ENCODE assay signal across 8 mouse cellular contexts in genomic region chr17:15375224-15375623, GRCm38 (mm10). TPM values are rescaled to one million over a fixed set of nuclear protein-coding genes. Genes with fewer than 3 reads are reported as not detected.
DNase-seq lines count a peak whose midpoint lies in the region; ATAC-seq and TF ChIP-seq lines count a peak whose summit lies in the region.

No protein-coding gene starts in this region.

- peak overlapping the region; percentile 99 for H3K4me2 ChIP-seq in limb, embryonic 15.5 days
- peak overlapping the region; percentile 98 for H3K4me2 ChIP-seq in stomach, embryonic 16.5 days (ENCODE audit: low read depth, low read length)

- H3K9ac ChIP-seq in limb, embryonic 15.5 days = peak overlapping the region; percentile 48
- peak overlapping the region; percentile 75 for H3K9ac ChIP-seq in stomach, embryonic 16.5 days (ENCODE audit: low read length)

- under 1% methylated on average over 18 of the region's 18 CpGs for WGBS in cerebellum, adult 2 months
- WGBS in limb, embryonic 15.5 days = 0% methylated on average over 18 of the region's 18 CpGs
- WGBS in stomach, embryonic 16.5 days = under 1% methylated on average over 18 of the region's 18 CpGs

- TF ChIP-seq POLR2A in cerebellum, adult 2 months (IDR thresholded peaks at IDR 0.05; ENCODE audit: borderline replicate concordance, insufficient read depth, low read length) = no peak

- no peak for TF ChIP-seq CTCF in cerebellum, adult 2 months (IDR thresholded peaks at IDR 0.05; ENCODE audit: borderline replicate concordance, insufficient read depth, low read depth, low read length)

- H3K4me1 ChIP-seq in cerebellum, adult 2 months (ENCODE audit: control insufficient read depth, insufficient read depth, low read length) = no peaks in the 10 kb centered on the region
- H3K4me1 ChIP-seq in limb, embryonic 15.5 days = peaks cover 35% of the 10 kb centered on the region
- peaks cover 28% of the 10 kb centered on the region for H3K4me1 ChIP-seq in stomach, embryonic 16.5 days (ENCODE audit: control insufficient read depth, insufficient read depth, low read length)

- H3K36me3 ChIP-seq in limb, embryonic 15.5 days = no peaks in the 10 kb centered on the region
- H3K36me3 ChIP-seq in stomach, embryonic 16.5 days (ENCODE audit: control insufficient read depth, insufficient read depth, low read length) = no peaks in the 10 kb centered on the region

- H3K9me3 ChIP-seq in limb, embryonic 15.5 days = no peaks in the 10 kb centered on the region
- no peaks in the 10 kb centered on the region for H3K9me3 ChIP-seq in stomach, embryonic 16.5 days (replicated peaks; ENCODE audit: control insufficient read depth, low read length)

- peak overlapping the region; percentile 53 for H3K4me3 ChIP-seq in cerebellum, adult 2 months (replicated peaks; ENCODE audit: insufficient read depth, low read depth, low read length)
- H3K4me3 ChIP-seq in limb, embryonic 15.5 days = peak overlapping the region; percentile 52
- H3K4me3 ChIP-seq in stomach, embryonic 16.5 days (replicated peaks; ENCODE audit: low read length) = peak overlapping the region; percentile 72

- H3K27me3 ChIP-seq in cerebellum, adult 2 months (ENCODE audit: control insufficient read depth, insufficient read depth, low read length) = no peaks in the 10 kb centered on the region; the same call in 1 of the 2 replicates
- H3K27me3 ChIP-seq in limb, embryonic 15.5 days = peaks cover 77% of the 10 kb centered on the region
- peaks cover 27% of the 10 kb centered on the region for H3K27me3 ChIP-seq in stomach, embryonic 16.5 days (ENCODE audit: control insufficient read depth, insufficient read depth, low read length)

- no peak for ATAC-seq in limb, embryonic 15.5 days (ENCODE audit: insufficient number of reproducible peaks, low FRiP score, low TSS enrichment, low read depth)
- ATAC-seq in stomach, embryonic 16.5 days (ENCODE audit: insufficient read depth, low FRiP score) = no peak

- H3K27ac ChIP-seq in cerebellum, adult 2 months (ENCODE audit: insufficient read depth, low read length) = no peak overlapping the region
- no peak overlapping the region for H3K27ac ChIP-seq in limb, embryonic 15.5 days
- H3K27ac ChIP-seq in stomach, embryonic 16.5 days (ENCODE audit: low read length) = peak overlapping the region; percentile 67; the same call in 1 of the 2 replicates

- no peak for DNase-seq in cerebellum, adult 2 months
- no peak for DNase-seq in cerebellum, adult 18-20 months
- DNase-seq in thymus, postnatal 4 days = peak; percentile 20
- DNase-seq in thymus, postnatal 36 days = no peak
- DNase-seq in right cerebral cortex, postnatal 4 days = no peak
- no peak for DNase-seq in layer of hippocampus, adult 18-20 months (ENCODE audit: low spot score in 2 of 2)

RNA-seq across cellular contexts. Expression of gene Dll1, which starts 1.4 kb away (rescaled TPM):
- polyA plus RNA-seq in cerebellum, adult 2 months (2012; rRNA removed) = 5.2 and 6.2 TPM in 2 replicates
- 6.8 and 8.5 TPM in 2 replicates for polyA plus RNA-seq in limb, embryonic 15.5 days (2015; fragmentation: Nextera tagmentation; extraction: Ambion mirVana)
- polyA plus RNA-seq in stomach, embryonic 16.5 days (2015; fragmentation: Nextera tagmentation; extraction: Ambion mirVana) = 13.0 and 13.6 TPM in 2 replicates
- 10 to 100 TPM; 12.7 to 13.0 TPM for total RNA-seq in layer of hippocampus, adult 18-20 months (2021)

RNA-seq across cellular contexts. Expression of gene Fam120b, which starts 20.8 kb away (rescaled TPM):
- polyA plus RNA-seq in cerebellum, adult 2 months (2012; rRNA removed) = 33.8 TPM in 2 replicates
- 27.3 and 29.4 TPM in 2 replicates for polyA plus RNA-seq in limb, embryonic 15.5 days (2015; fragmentation: Nextera tagmentation; extraction: Ambion mirVana)
- polyA plus RNA-seq in stomach, embryonic 16.5 days (2015; fragmentation: Nextera tagmentation; extraction: Ambion mirVana) = 27.8 and 28.8 TPM in 2 replicates
- 10 to 100 TPM; 48.6 to 48.9 TPM for total RNA-seq in layer of hippocampus, adult 18-20 months (2021)
